Mouse (Mus musculus): Measurements from ENCODE around the gene Iqgap2. TPM values are rescaled to one million over a fixed set of nuclear protein-coding genes. Genes with fewer than 3 reads are reported as not detected.

Gene Iqgap2
- polyA plus RNA-seq, 1 experiment from 2014 or later = 3.0 TPM

GRCm38 (mm10) chr13:95828616-95829015 lies 63.1 kb downstream of the Iqgap2 start:
- WGBS = 85% methylated on average over 5 of the region's 5 CpGs
- H3K9me3 ChIP-seq (replicated peaks; ENCODE audit: control insufficient read depth, low read length, poor library complexity, severe bottlenecking) = no peaks in the 10 kb centered on the region
- H3K4me2 ChIP-seq (ENCODE audit: low read length) = no peak overlapping the region
- H3K27me3 ChIP-seq (ENCODE audit: control insufficient read depth, insufficient read depth, low read depth, low read length) = no peaks in the 10 kb centered on the region
- H3K27ac ChIP-seq (ENCODE audit: low read length) = no peak overlapping the region
- ATAC-seq = no peak
- H3K4me1 ChIP-seq (ENCODE audit: control insufficient read depth, insufficient read depth, low read length) = peaks cover 2% of the 10 kb centered on the region; the same call in 1 of the 2 replicates
- no peak overlapping the region for H3K4me3 ChIP-seq (ENCODE audit: low read depth, low read length)
- H3K9ac ChIP-seq (ENCODE audit: low read depth, low read length) = no peak overlapping the region
- H3K36me3 ChIP-seq (ENCODE audit: control insufficient read depth, insufficient read depth, low read length) = no peaks in the 10 kb centered on the region

- H3K4me1 ChIP-seq (ENCODE audit: control insufficient read depth, insufficient read depth, low read length) = peaks cover 7% of the 10 kb centered on the region
- no peak overlapping the region for H3K9ac ChIP-seq (ENCODE audit: low read depth, low read length)
- no peak overlapping the region for H3K4me3 ChIP-seq (ENCODE audit: low read depth, low read length)
- no peaks in the 10 kb centered on the region for H3K36me3 ChIP-seq (ENCODE audit: control insufficient read depth, insufficient read depth, low read length)
- H3K9me3 ChIP-seq (replicated peaks; ENCODE audit: control insufficient read depth, low read length, poor library complexity, severe bottlenecking) = no peaks in the 10 kb centered on the region
- 86% methylated on average over 6 of the region's 6 CpGs for WGBS
- ATAC-seq = no peak
- no peaks in the 10 kb centered on the region for H3K27me3 ChIP-seq (ENCODE audit: control insufficient read depth, insufficient read depth, low read depth, low read length)
- no peak overlapping the region for H3K27ac ChIP-seq (ENCODE audit: low read length)
- no peak overlapping the region for H3K4me2 ChIP-seq (ENCODE audit: low read length)
Observed at GRCm38 (mm10) chr13:95826178-95826577, 65.5 kb downstream of the Iqgap2 start.

GRCm38 (mm10) chr13:95822918-95823317 lies 68.8 kb downstream of the Iqgap2 start:
- H3K9ac ChIP-seq (ENCODE audit: low read depth, low read length) = no peak overlapping the region
- peak overlapping the region; percentile 50; the same call in 1 of the 2 replicates for H3K27ac ChIP-seq (ENCODE audit: low read length)
- H3K4me1 ChIP-seq (ENCODE audit: control insufficient read depth, insufficient read depth, low read length) = peaks cover 7% of the 10 kb centered on the region
- peak; percentile 75; the same call in 1 of the 2 replicates for ATAC-seq
- H3K4me3 ChIP-seq (ENCODE audit: low read depth, low read length) = no peak overlapping the region
- H3K4me2 ChIP-seq (ENCODE audit: low read length) = no peak overlapping the region
- no peaks in the 10 kb centered on the region for H3K27me3 ChIP-seq (ENCODE audit: control insufficient read depth, insufficient read depth, low read depth, low read length)
- 36% methylated on average over 6 of the region's 6 CpGs for WGBS
- no peaks in the 10 kb centered on the region for H3K9me3 ChIP-seq (replicated peaks; ENCODE audit: control insufficient read depth, low read length, poor library complexity, severe bottlenecking)
- H3K36me3 ChIP-seq (ENCODE audit: control insufficient read depth, insufficient read depth, low read length) = no peaks in the 10 kb centered on the region

- Histone ChIP-seq H3K27ac (ENCODE audit: low read length) (no peak overlapping the region), H3K27me3 (ENCODE audit: control insufficient read depth, insufficient read depth, low read depth, low read length) (no peaks in the 10 kb centered on the region), H3K9ac (ENCODE audit: low read depth, low read length) (no peak overlapping the region), H3K9me3 (replicated peaks; ENCODE audit: control insufficient read depth, low read length, poor library complexity, severe bottlenecking) (no peaks in the 10 kb centered on the region), H3K4me1 (ENCODE audit: control insufficient read depth, insufficient read depth, low read length) (peaks cover 7% of the 10 kb centered on the region), H3K36me3 (ENCODE audit: control insufficient read depth, insufficient read depth, low read length) (no peaks in the 10 kb centered on the region), H3K4me2 (ENCODE audit: low read length) (no peak overlapping the region), H3K4me3 (ENCODE audit: low read depth, low read length) (no peak overlapping the region)
- WGBS = 86% methylated on average over 9 of the region's 9 CpGs
- no peak for ATAC-seq
Observed at GRCm38 (mm10) chr13:95820071-95820470, 71.7 kb downstream of the Iqgap2 start.

GRCm38 (mm10) chr13:95818941-95819340 lies 72.8 kb downstream of the Iqgap2 start:
- Histone ChIP-seq H3K4me3 (ENCODE audit: low read depth, low read length) (no peak overlapping the region), H3K36me3 (ENCODE audit: control insufficient read depth, insufficient read depth, low read length) (no peaks in the 10 kb centered on the region), H3K4me2 (ENCODE audit: low read length) (no peak overlapping the region), H3K4me1 (ENCODE audit: control insufficient read depth, insufficient read depth, low read length) (peaks cover 7% of the 10 kb centered on the region), H3K27me3 (ENCODE audit: control insufficient read depth, insufficient read depth, low read depth, low read length) (no peaks in the 10 kb centered on the region), H3K9ac (ENCODE audit: low read depth, low read length) (no peak overlapping the region), H3K27ac (ENCODE audit: low read length) (no peak overlapping the region), H3K9me3 (replicated peaks; ENCODE audit: control insufficient read depth, low read length, poor library complexity, severe bottlenecking) (no peaks in the 10 kb centered on the region)
- WGBS = 88% methylated on average over 4 of the region's 4 CpGs
- ATAC-seq = no peak

GRCm38 (mm10) chr13:95813643-95814042 lies 78.1 kb downstream of the Iqgap2 start:
- no peak overlapping the region for H3K27ac ChIP-seq (ENCODE audit: low read length)
- no peak for ATAC-seq
- H3K36me3 ChIP-seq (ENCODE audit: control insufficient read depth, insufficient read depth, low read length) = no peaks in the 10 kb centered on the region
- no peaks in the 10 kb centered on the region for H3K27me3 ChIP-seq (ENCODE audit: control insufficient read depth, insufficient read depth, low read depth, low read length)
- no peaks in the 10 kb centered on the region for H3K9me3 ChIP-seq (replicated peaks; ENCODE audit: control insufficient read depth, low read length, poor library complexity, severe bottlenecking)
- no peak overlapping the region for H3K4me2 ChIP-seq (ENCODE audit: low read length)
- no peak overlapping the region for H3K9ac ChIP-seq (ENCODE audit: low read depth, low read length)
- H3K4me1 ChIP-seq (ENCODE audit: control insufficient read depth, insufficient read depth, low read length) = no peaks in the 10 kb centered on the region
- H3K4me3 ChIP-seq (ENCODE audit: low read depth, low read length) = no peak overlapping the region
- WGBS = 89% methylated on average over 3 of the region's 3 CpGs

- Histone ChIP-seq H3K4me1 (ENCODE audit: control insufficient read depth, insufficient read depth, low read length) (peaks cover 12% of the 10 kb centered on the region), H3K9me3 (replicated peaks; ENCODE audit: control insufficient read depth, low read length, poor library complexity, severe bottlenecking) (no peaks in the 10 kb centered on the region), H3K27ac (ENCODE audit: low read length) (no peak overlapping the region), H3K36me3 (ENCODE audit: control insufficient read depth, insufficient read depth, low read length) (no peaks in the 10 kb centered on the region), H3K4me3 (ENCODE audit: low read depth, low read length) (no peak overlapping the region), H3K4me2 (ENCODE audit: low read length) (no peak overlapping the region), H3K27me3 (ENCODE audit: control insufficient read depth, insufficient read depth, low read depth, low read length) (no peaks in the 10 kb centered on the region), H3K9ac (ENCODE audit: low read depth, low read length) (no peak overlapping the region)
- ATAC-seq = no peak
- WGBS = 78% methylated on average over 2 of the region's 2 CpGs
Observed at GRCm38 (mm10) chr13:95810796-95811195, 80.9 kb downstream of the Iqgap2 start.

GRCm38 (mm10) chr13:95807106-95807750 lies 84.5 kb downstream of the Iqgap2 start:
- Histone ChIP-seq H3K9me3 (replicated peaks; ENCODE audit: control insufficient read depth, low read length, poor library complexity, severe bottlenecking) (no peaks in the 10 kb centered on the region), H3K36me3 (ENCODE audit: control insufficient read depth, insufficient read depth, low read length) (no peaks in the 10 kb centered on the region), H3K9ac (ENCODE audit: low read depth, low read length) (no peak overlapping the region), H3K4me3 (ENCODE audit: low read depth, low read length) (no peak overlapping the region), H3K27ac (ENCODE audit: low read length) (peak overlapping the region; percentile 62), H3K27me3 (ENCODE audit: control insufficient read depth, insufficient read depth, low read depth, low read length) (no peaks in the 10 kb centered on the region), H3K4me2 (ENCODE audit: low read length) (peak overlapping the region; percentile 33), H3K4me1 (ENCODE audit: control insufficient read depth, insufficient read depth, low read length) (peaks cover 12% of the 10 kb centered on the region)
- 4% methylated on average over 5 of the region's 5 CpGs for WGBS
- ATAC-seq = peak; percentile 95

- no peak overlapping the region for H3K4me3 ChIP-seq (ENCODE audit: low read depth, low read length)
- 57% methylated on average over 13 of the region's 13 CpGs for WGBS
- H3K27me3 ChIP-seq (ENCODE audit: control insufficient read depth, insufficient read depth, low read depth, low read length) = no peaks in the 10 kb centered on the region
- H3K9me3 ChIP-seq (replicated peaks; ENCODE audit: control insufficient read depth, low read length, poor library complexity, severe bottlenecking) = no peaks in the 10 kb centered on the region
- no peak overlapping the region for H3K27ac ChIP-seq (ENCODE audit: low read length)
- H3K9ac ChIP-seq (ENCODE audit: low read depth, low read length) = no peak overlapping the region
- H3K4me2 ChIP-seq (ENCODE audit: low read length) = no peak overlapping the region
- peaks cover 12% of the 10 kb centered on the region for H3K4me1 ChIP-seq (ENCODE audit: control insufficient read depth, insufficient read depth, low read length)
- no peaks in the 10 kb centered on the region for H3K36me3 ChIP-seq (ENCODE audit: control insufficient read depth, insufficient read depth, low read length)
- no peak for ATAC-seq
Observed at GRCm38 (mm10) chr13:95805469-95806166, 86.1 kb downstream of the Iqgap2 start.
